Mouse (Mus musculus) heart, embryonic 14.5 days (tissue): ENCODE results near the gene Tsen34. TPM values are rescaled to one million over a fixed set of nuclear protein-coding genes. Genes with fewer than 3 reads are reported as not detected.
A peak's percentile ranks its signal among the peaks of the same experiment; 100 is the strongest.

Source experiments
- ATAC-seq: fragments of 200-750 bp; cut with Nextera tagmentation; 2 replicates; pipeline ENCODE4 v1.8.0; 2017; ENCODE audit warnings: low read depth, moderate TSS enrichment; ENCODE audit not compliant: insufficient number of reproducible peaks, insufficient read depth, low FRiP score
- H3K27ac ChIP-seq, 2 experiments: fragments of 200-500 bp in 1 of 2; fragments of 300-500 bp in 1 of 2; sonication (generic) in 1 of 2; replicated peaks in 1 of 2; 2 replicates each; pipeline ENCODE4 v1.5.1; 2012 to 2014; ENCODE audit warnings: low read depth in 2 of 2, low read length in 2 of 2, control low read depth in 1 of 2, mild to moderate bottlenecking in 1 of 2, mixed read lengths in 1 of 2; ENCODE audit not compliant: control insufficient read depth in 1 of 2, insufficient read depth in 1 of 2
- H3K27me3 ChIP-seq: fragments of 300-500 bp; sonication (generic); 2 replicates; pipeline ENCODE4 v1.6.1; 2014; ENCODE audit warnings: mild to moderate bottlenecking, low read length, control low read depth; ENCODE audit not compliant: control insufficient read depth, insufficient read depth
- H3K36me3 ChIP-seq: fragments of 300-500 bp; sonication (generic); 2 replicates; pipeline ENCODE4 v1.6.1; 2014; ENCODE audit warnings: mild to moderate bottlenecking, control low read depth, low read length, mixed read lengths; ENCODE audit not compliant: control insufficient read depth, insufficient read depth
- H3K4me1 ChIP-seq, 2 experiments: fragments of 200-500 bp in 1 of 2; fragments of 300-500 bp in 1 of 2; sonication (generic) in 1 of 2; 2 replicates each; pipeline ENCODE4 v1.6.1; 2012 to 2014; ENCODE audit warnings: low read length in 2 of 2, control low read depth in 1 of 2, mixed read lengths in 1 of 2; ENCODE audit not compliant: control insufficient read depth in 2 of 2, insufficient read depth in 2 of 2
- H3K4me2 ChIP-seq: fragments of 300-500 bp; sonication (generic); 2 replicates; pipeline ENCODE4 v1.6.1; 2014; ENCODE audit warnings: mild to moderate bottlenecking, low read length
- H3K4me3 ChIP-seq, 2 experiments: fragments of 200-500 bp in 1 of 2; fragments of 300-500 bp in 1 of 2; sonication (generic) in 1 of 2; 2 replicates each; pipeline ENCODE4 v1.5.1; 2012 to 2014; ENCODE audit warnings: low read length in 2 of 2, mild to moderate bottlenecking in 2 of 2, control low read depth in 1 of 2, low read depth in 1 of 2, moderate library complexity in 1 of 2; ENCODE audit not compliant: control insufficient read depth in 1 of 2, insufficient read depth in 1 of 2
- H3K9ac ChIP-seq: fragments of 300-500 bp; sonication (generic); 2 replicates; pipeline ENCODE4 v1.6.1; 2014; ENCODE audit warnings: mild to moderate bottlenecking, low read length
- H3K9me3 ChIP-seq: fragments of 300-500 bp; sonication (generic); 2 replicates; pipeline ENCODE4 v1.6.1; 2016; ENCODE audit warnings: low read length, control low read depth; ENCODE audit not compliant: control insufficient read depth
- WGBS: fragments of 180-500 bp; shearing (Covaris S2); extraction: QIAGEN DNeasy Blood & Tissue Kit; methylation state at CpG from one replicate; pipeline ENCODE4 v1.1.7; 2014; 5-methylcytosine and 5-hydroxymethylcytosine counted together
- polyA plus RNA-seq: library from polyadenylated mRNA; unstranded; fragments of >200 nt; fragmentation: Nextera tagmentation; extraction: Ambion mirVana; gene quantifications from 2 replicates; pipeline ENCODE4 v1.2.1, GENCODE M21; 2014

The Tsen34 gene
- 205 and 234 TPM in 2 replicates for polyA plus RNA-seq

DNA sequence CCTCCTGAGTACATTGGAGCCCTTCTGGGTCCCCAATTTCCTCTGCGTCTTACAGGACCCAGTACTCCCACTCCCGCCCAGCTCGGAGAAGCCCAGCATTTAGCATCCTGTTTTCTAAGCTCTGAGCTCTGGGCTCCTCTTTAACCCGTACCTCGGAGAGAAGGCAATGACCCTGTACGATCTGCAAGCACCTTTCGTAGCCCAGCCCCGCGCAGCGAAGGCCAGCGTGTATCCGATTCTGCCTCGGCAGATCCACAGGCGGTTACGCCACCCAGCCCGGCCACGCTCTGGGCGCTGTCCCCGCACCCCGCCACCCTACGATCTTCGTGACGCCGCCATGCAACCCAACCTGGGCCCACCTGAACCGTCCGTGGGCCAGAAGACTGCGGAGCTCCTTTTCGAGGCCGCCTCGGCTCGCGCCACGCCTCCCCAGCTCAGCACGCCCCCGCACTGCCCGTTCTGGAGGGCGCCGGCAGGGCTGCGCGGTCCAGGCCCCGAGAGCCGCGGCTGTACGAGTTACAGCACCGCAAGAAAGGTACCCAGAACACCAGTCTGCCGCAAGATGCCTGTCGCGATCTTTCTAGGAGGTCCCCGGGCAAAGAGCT, at the start of gene Tsen34:
Gene Tsen34 (plus strand): TSS at position 482 of the 605 bp plus-strand sequence.
- peak within 1 kb of the TSS; percentile 59 to 66 for H3K4me3 ChIP-seq
- peaks cover 34% of the 10 kb centered on the region for H3K36me3 ChIP-seq
- H3K9ac ChIP-seq: peak within 1 kb of the TSS; percentile 85
- peaks cover 13 to 16% of the 10 kb centered on the region in 2 experiments for H3K4me1 ChIP-seq
- no peaks in the 10 kb centered on the region for H3K27me3 ChIP-seq
- H3K9me3 ChIP-seq: no peaks in the 10 kb centered on the region
- under 1% methylated on average over 49 of the region's 49 CpGs for WGBS
- peak within 1 kb of the TSS; percentile 76 for H3K4me2 ChIP-seq
- H3K27ac ChIP-seq: peak within 1 kb of the TSS; percentile 96 to 98
- ATAC-seq: peak; percentile 25; the same call in 1 of the 2 replicates

DNA sequence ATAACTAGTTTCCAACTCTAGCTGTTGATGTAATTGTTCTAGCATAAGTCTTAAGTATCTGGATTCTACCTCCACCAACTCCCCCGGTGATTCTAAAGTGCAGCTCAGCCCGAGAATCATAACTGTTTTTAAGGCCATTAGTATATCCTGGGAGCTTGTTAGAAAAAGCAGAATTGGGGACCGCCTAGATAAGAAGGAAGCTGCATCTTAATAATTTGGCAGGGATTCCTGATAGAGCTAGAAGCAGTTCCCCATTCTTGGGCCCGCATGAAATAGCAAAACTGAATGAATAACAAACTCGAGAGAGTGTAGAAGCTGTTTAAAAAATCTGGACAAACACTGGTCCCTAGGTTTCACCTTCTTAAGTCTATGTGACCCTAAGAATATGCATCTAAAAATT, 49.3 kb upstream of the Tsen34 start:
- WGBS: 66% methylated on average over 5 of the region's 5 CpGs
- Histone ChIP-seq H3K4me1 (peaks cover 12 to 24% of the 10 kb centered on the region in 2 experiments), H3K27ac (no peak overlapping the region), H3K4me3 (no peak overlapping the region), H3K27me3 (no peaks in the 10 kb centered on the region), H3K4me2 (no peak overlapping the region), H3K9ac (no peak overlapping the region), H3K9me3 (no peaks in the 10 kb centered on the region), H3K36me3 (peaks cover 33% of the 10 kb centered on the region)
- ATAC-seq: no peak

DNA sequence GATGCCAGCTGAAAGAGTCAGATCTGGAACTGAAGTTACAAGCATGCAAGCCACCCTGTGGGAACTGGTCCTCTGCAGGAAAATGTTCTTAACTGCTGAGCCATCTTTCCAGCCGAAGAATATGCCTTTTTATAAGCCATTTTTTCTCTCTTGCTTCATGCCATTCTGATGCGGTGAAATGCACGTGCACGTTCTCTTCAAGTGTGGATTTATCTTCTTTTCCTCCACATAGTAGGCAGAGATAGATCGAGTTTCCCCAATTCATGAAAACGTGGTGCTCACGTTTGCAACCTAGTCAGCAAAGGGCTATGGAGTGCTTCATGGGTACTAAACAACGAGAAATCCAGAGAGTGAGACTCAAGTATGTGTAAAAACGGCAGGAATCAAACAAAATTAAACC, 48.8 kb upstream of the Tsen34 start:
- Histone ChIP-seq H3K4me1 (peaks cover 12 to 24% of the 10 kb centered on the region in 2 experiments), H3K9ac (no peak overlapping the region), H3K4me3 (peak overlapping the region in 1 of 2 experiments; percentile 35; a peak in 2 of 4 replicates), H3K27me3 (no peaks in the 10 kb centered on the region), H3K27ac (no peak overlapping the region), H3K36me3 (peaks cover 33% of the 10 kb centered on the region), H3K4me2 (peak overlapping the region; percentile 58), H3K9me3 (no peaks in the 10 kb centered on the region)
- no peak for ATAC-seq
- WGBS: 22% methylated on average over 9 of the region's 9 CpGs

DNA sequence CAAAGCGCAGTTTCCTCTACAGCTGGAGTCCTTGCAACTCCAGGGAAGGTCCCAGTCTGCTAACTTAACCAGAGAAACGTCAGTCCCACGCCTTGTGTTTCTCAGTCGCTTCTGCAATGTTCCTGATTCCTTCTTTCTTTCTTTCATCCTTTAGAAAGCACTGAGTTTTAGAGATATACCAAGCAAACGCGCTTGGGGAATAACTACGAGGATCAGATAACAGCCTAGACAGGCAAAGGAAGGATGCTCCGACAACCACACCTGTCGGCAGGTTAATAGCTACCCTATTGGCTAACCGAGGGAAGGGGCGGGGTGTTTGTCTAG, 48.4 kb upstream of the Tsen34 start:
- H3K36me3 ChIP-seq: peaks cover 31% of the 10 kb centered on the region
- peak overlapping the region; percentile 9 to 53; a peak in 1 of 4 replicates for H3K27ac ChIP-seq
- no peaks in the 10 kb centered on the region for H3K27me3 ChIP-seq
- H3K4me2 ChIP-seq: peak overlapping the region; percentile 58
- no peak overlapping the region for H3K9ac ChIP-seq
- peaks cover 12 to 24% of the 10 kb centered on the region in 2 experiments for H3K4me1 ChIP-seq
- no peak for ATAC-seq
- WGBS: 2% methylated on average over 11 of the region's 11 CpGs
- no peaks in the 10 kb centered on the region for H3K9me3 ChIP-seq
- H3K4me3 ChIP-seq: peak overlapping the region; percentile 35

DNA sequence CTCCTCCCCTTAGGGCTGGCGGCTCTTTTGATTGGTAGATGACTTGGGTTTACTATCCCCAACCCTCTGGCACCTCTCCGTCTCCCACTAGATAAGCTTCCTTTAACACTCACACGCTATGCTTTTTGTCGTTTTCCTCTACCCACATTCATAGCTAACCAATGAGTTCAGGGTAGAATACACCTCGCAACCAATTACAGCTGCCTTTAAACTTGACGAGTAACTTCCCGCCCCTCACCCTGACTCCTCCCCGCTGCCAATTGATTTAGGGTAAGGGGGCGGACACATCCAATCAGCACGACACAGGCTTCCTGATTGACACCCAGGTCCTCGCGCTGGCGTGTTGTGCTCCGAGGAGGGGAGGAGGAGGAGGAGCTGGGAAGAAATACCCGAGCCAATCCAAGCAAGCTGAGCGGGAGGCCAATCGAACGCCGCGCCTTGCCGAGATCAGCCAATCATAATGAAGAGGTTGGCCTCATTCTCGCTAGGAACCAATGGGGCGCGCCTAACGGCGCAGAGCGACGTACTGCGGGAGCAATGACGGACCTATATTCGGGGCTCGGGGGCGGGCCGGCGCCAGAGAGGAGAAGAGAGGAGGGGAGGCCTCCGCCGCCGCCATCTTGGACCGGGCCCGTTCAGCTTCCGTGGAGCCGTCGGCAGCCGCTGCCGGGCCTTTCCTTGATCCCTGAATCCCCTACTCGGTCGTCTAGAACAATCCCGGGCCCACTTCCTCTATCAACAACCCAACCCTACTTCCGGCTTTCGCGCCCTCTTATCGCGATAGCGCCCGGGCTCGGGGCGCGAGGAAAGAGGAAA, 47.8 kb upstream of the Tsen34 start, which contains the start of gene Cnot3:
Gene Cnot3 (plus strand): TSS at position 597 of the 816 bp plus-strand sequence.
- Histone ChIP-seq H3K36me3 (peaks cover 27% of the 10 kb centered on the region), H3K27me3 (no peaks in the 10 kb centered on the region), H3K4me1 (peaks cover 12 to 24% of the 10 kb centered on the region in 2 experiments), H3K4me2 (peak within 1 kb of the TSS; percentile 80), H3K9ac (peak within 1 kb of the TSS; percentile 98), H3K9me3 (no peaks in the 10 kb centered on the region), H3K27ac (peak within 1 kb of the TSS; percentile 97 to 98), H3K4me3 (peak within 1 kb of the TSS; percentile 90 to 93)
- WGBS: under 1% methylated on average over 54 of the region's 58 CpGs
- ATAC-seq: peak; percentile 98

DNA sequence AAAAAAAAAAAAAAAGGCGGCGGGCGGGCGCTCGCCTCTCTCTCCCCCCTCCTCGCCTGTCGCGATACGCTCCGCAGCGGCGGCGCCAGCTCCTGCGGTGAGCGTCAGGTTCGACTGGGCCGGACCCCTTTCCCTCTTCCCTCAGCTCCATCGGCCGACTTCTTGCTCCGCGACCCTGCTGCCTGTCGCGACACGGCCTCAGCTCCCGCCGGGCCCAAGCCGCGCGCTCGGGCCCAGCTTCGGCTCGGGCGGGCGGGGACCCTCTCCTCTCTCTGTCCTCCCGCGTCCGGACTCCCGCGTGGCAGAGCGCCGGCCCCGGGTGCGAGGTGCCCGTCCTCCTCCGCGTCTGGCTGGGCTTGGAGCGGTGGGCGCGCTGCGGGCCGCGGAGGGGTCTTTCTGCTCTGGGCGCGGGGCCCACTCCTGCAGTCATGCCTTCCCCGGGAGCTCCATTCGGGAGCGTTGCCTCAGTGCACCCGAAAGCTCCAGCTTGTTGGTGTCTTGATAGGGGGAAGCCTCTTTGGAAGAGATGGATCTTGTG, 47.1 kb upstream of the Tsen34 start:
- Histone ChIP-seq H3K4me1 (peaks cover 12 to 24% of the 10 kb centered on the region in 2 experiments), H3K27ac (peak overlapping the region; percentile 97 to 98), H3K9me3 (no peaks in the 10 kb centered on the region), H3K27me3 (no peaks in the 10 kb centered on the region), H3K36me3 (peaks cover 27% of the 10 kb centered on the region), H3K4me2 (peak overlapping the region; percentile 80), H3K4me3 (peak overlapping the region; percentile 90 to 93), H3K9ac (peak overlapping the region; percentile 98)
- WGBS: 0% methylated on average over 40 of the region's 58 CpGs
- no peak for ATAC-seq

DNA sequence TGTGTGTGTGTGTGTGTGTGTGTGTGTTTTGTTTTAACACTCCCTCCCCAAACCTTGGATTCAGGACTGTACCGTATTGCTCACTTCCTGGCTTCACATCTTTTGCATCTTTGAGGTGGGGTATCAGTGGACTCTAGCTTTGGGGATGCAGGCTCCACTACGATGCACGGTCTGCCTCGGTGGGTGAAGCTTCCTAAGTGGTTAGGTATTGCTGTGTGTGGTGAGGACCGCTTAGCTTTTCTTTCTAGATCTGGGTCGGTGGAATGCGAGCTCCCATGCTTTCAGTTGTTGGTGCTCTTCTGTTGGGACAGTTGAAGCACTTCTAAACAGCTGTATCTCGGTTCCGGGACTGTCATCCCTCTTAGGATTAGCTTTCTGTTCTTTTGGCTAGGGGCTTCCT, 46.5 kb upstream of the Tsen34 start:
- Histone ChIP-seq H3K4me1 (peaks cover 12 to 24% of the 10 kb centered on the region in 2 experiments), H3K4me2 (peak overlapping the region; percentile 80), H3K27me3 (no peaks in the 10 kb centered on the region), H3K9ac (peak overlapping the region; percentile 98), H3K36me3 (peaks cover 27% of the 10 kb centered on the region), H3K4me3 (peak overlapping the region; percentile 90 to 93), H3K27ac (no peak overlapping the region; a peak in 1 of 4 replicates), H3K9me3 (no peaks in the 10 kb centered on the region)
- ATAC-seq: no peak
- WGBS: 6% methylated on average over 9 of the region's 9 CpGs
